Mouse (Mus musculus) adrenal gland, postnatal 14 days (tissue): ENCODE data around the gene Gpx7. TPM values are rescaled to one million over a fixed set of nuclear protein-coding genes. Genes with fewer than 3 reads are reported as not detected.

Experiments used
- DNase-seq: peaks from one replicate; pipeline ENCODE4 v3.0.0; 2021; ENCODE audit warnings: mixed read lengths
- long read RNA-seq, 2 experiments: library from polyadenylated mRNA; stranded (forward); transcript quantifications; one replicate each; pipeline ENCODE4 v2.0.0; 2021
- total RNA-seq: library from RNA; stranded (reverse); gene quantifications from 2 replicates; pipeline ENCODE4 v1.2.3, GENCODE M21; 2021

Gene Gpx7
- total RNA-seq = 13.6 and 13.9 TPM in 2 replicates
- long read RNA-seq, experiment 1, transcript Gpx7-201 (3 exons, 1,289 nt) = major isoform, 23 of 24 reads
- long read RNA-seq, experiment 1, partial matches to known transcripts = 0 of 24 reads
- long read RNA-seq, experiment 1, other reads (novel, unspliced or antisense) = 1 of 24 reads
- long read RNA-seq, experiment 2, transcript Gpx7-201 (3 exons, 1,289 nt) = major isoform, 27 of 30 reads
- long read RNA-seq, experiment 2, partial matches to known transcripts = 0 of 30 reads
- long read RNA-seq, experiment 2, other reads (novel, unspliced or antisense) = 3 of 30 reads

DNA sequence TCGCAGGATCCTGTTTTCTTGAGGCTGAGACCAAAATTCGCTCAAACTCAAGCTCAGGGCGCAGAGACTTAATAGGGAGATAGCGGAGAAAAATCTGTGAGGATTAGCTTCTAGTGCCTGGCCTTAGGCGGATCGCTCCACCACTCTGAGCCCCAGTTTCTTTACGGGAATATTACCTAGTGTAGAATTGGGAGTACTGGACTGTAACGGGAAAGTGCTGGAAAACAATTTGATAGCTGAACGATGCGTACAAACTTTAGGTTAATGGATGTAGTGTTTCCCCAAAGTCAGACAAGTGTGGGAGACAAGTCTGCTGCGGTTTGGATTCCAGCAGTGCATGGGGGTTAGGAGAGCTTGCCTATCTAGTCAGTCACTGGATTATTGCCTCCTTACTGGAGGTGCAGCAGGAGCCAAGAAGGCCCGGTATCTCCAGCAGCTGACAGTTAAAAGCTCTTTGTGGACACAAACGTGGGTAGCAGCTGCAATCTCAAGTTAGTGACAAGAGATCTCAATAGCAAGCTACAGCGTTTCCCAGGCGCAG lies at the start of gene Gpx7:
Gene Gpx7, minus strand, starts transcription at position 101 of the 541 bp plus-strand sequence.
- no peak for DNase-seq

DNA sequence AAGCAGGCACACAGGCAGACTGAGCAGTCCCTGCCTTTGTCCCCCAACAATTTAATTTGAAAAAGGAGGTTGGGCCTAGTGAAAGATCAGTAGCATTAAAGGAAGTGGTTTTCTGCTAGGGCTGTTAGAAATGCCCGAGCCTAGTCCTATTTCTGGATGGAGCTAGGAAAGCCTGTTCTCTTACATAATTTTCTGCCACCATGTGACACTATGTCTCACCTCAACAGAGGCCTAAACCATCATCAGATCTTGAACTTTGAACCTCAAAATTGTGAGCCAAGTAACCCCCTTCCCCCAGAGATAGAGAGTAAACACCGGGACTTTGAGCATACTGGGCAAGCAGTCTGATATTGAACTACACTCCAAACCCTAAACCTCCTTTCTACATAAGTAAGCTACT lies 49.3 kb upstream of the Gpx7 start:
- no peak for DNase-seq

DNA sequence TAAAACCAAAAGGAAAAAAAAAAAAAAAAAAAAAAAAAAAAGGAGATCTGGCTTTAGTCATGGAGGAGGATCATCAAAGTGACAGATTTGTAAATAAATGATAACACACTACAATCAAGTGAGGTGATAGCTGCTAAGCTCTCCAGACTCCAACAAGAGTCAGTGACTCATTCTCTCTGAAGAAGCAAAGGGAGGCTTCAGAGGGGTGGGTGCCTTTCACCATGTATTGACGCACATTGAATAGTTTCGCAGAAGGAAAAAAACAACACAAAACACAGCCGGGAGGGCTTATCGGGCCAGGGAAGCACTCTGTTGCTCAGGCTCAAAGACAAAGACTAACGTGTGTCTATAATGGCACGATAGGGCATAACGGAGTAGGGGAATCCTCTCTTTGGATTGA lies 41.3 kb upstream of the Gpx7 start:
- no peak for DNase-seq

DNA sequence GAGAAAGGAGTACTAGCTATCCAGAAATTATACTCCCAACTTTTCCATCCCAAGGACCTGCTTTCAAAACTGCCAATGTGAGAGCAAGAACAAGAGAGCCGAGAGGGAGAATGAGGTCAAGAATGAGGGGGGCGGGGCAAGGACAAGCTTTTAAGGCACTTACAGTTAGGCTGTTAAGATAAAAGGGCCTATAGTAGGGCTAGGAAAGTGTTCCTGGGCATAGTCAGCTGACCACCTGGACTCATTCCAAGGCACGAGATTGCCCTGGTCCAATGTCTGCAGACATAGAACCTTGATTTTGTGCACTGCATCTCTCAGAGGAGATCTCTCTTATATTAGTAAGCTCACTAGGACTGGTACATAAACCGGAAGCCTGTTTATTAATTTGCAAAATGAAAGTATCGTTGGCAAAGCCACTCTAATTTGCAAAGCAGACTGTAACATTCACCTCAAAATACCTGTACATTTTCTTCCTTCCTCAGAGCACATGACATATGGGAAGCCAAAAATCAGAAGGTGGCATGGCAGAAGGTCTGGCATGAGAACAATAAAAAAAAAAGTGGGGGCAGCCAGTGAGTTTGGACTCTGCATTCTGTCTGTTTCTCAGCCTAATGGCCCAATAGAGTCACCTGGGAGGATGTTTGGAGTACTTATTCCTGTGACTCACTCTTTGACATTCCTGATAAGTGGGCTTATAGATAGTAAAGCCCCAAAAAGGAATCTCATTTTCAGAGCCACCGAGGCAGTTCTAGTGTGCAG lies 31.5 kb upstream of the Gpx7 start:
- DNase-seq = peak; percentile 24

DNA sequence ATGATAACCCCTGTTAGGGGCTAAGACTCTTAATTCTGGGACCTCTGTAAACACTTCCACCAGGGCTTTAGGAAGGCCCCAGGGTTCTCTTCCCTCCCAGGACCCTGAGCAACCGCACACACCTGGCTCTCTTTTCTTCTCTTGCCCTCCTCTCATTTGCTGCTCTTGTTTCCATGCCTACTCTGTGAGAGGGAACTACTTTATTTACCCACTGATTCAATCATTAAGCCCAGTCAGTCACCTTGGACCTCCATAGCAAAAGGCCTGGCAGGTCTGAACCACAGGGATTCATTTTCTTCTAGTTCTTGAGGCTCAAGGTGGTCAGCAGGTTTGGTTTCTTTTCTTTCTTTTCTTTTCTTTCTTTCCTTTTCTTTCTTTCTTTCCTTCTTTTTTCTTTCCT lies 29.5 kb upstream of the Gpx7 start:
- no peak for DNase-seq

DNA sequence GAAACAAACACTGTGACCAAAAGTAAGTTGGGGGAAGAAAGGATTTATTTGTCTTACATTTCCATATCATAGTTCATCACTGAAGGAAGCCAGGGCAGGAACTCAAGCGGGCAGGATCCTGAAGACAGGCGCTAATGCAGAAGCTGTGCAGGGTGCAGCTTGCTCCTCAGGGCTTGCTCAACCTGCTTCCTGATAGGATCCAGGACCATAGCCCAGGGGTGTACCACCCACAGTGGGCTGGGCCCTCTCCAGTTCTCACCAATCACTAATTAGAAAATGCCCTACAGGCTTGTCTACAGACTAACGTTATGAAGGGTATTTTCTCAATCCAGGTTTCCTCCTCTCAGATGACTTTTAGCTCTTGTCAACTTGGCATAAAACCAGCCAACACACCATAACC lies 28.9 kb upstream of the Gpx7 start:
- DNase-seq = no peak

DNA sequence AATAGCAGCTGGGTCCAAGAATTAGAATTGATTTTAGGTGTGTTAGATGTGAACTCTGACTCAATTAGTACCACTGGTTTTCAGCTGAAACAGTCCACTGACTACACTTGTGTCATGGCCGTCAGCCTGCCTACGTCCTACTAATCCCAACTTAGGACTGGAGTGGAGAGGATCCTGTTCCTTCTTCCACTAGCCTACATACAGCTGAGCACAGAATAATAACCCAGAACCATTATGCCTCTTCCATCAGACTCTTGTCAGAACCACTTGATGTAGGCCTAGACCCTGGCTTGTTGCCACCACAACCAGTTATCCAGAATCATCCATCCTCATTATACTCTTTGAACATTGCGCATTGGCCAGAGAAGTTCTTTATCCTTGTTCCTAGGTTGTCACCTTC lies 28.0 kb upstream of the Gpx7 start:
- no peak for DNase-seq

DNA sequence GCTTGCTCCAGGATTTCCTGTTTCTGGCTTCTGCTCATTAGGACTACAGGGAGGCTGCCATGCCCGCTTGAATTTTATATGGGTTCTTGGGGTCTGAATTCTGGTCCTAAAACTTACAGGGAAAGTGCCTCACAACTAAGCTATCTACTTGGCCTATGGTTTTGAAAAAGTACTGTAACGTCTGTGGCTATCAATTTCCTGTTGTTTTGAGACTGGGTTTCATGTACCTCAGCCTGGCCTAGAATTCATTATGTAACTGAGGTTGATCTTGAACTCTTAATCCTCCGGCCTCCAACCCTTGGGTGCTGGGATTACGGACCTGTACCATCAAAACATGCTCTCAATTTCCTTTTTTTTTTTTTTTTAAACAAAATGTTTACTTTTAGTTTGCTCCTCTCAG lies 27.5 kb upstream of the Gpx7 start:
- no peak for DNase-seq

DNA sequence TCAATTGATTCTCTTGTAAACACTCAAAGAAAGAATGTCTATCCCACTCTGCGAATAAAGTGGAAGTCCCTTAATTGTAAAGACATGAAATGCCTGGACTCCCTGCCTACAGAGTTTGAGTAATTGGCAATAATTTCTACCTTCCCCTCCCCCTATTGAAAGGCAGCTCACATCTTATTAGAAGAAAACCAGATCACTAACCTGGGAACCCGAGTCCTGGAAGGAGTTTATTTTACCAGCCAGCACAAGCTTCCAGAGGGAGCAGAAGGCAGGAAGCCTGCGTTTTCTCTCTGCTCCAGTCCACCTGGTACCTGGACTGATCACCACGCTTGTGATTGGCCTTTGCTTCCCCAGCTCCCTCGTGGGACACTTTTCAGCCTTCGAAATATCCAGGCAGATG lies 26.6 kb upstream of the Gpx7 start:
- DNase-seq = no peak

DNA sequence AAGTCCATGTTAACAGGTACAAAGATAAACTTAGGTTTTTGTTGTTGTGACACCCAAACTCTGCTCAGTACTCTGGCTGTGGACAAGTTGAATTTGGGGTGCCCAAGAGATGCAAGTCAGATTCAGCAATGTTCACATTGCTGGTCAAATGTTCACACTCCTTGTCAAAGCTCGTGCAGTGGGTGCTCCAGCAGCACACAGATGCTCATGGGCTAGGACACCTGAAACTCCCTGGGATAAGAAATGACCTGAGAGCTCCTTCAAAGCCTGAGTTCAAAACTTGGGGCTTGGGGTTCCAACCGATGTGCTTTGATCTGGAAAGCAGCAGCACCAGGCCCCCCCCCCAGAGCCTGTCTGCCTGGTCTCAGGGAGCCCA lies 24.8 kb upstream of the Gpx7 start:
- DNase-seq = no peak

DNA sequence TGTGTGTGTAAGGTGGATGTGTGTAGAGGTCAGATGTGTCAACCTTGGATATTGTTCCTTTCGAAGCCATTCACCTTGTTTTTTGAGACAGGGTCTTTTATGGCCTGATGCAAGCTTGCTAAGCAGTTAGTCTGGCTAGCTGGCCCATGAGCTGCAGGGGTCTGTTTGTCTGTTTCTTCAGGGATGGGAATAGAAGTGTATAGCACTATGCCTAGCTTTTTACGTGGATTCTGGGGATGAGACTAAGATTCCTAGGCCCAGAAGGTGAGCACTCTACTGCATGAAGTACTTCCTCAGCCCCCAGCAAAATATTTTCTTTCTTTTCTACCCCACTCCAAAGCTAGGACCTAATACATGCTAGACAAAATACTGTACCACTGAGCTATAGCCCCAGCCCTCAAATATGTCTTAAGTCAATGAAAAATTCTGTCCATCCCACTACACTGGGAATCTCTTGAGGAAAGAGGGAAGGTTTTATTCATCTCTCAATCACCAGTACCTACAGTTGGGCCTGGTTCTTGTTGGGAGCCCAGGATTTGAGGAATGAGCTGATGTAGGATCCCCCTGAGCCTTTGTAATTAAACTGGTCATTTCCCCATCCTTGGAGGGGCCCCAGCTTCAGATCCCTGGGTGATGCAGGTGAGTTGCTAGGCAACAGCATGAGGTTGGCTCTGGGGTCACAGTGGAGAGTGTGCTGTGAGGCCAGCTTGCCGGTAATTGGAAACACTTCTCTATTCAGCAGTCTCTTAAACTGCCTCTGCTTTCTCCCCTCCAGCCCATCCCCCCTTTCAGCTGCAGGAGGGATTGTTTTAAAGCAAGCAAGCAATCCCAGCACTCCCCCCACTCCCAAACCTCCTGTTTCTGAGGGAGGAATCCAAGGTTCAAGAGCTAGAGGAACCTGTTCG lies 24.1 kb upstream of the Gpx7 start:
- DNase-seq = peak; percentile 9

DNA sequence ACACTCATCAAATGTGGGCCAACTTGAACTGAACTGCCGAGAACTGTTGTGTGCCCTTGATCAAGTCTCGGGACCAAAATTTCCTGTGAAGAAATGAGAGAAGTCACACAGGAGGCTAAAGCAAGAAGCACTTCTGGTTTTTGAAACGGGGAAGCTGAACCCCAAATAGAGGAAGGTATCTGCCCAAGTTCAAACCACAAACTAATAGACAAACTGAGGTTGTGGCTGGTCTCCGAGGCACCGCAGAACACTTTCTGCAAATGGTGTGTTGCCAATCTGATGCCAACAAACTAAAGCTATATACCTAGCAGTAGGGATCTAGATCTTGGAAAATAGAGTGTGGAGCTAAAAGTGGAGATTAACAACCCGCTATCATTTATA lies 21.6 kb upstream of the Gpx7 start:
- DNase-seq = no peak

DNA sequence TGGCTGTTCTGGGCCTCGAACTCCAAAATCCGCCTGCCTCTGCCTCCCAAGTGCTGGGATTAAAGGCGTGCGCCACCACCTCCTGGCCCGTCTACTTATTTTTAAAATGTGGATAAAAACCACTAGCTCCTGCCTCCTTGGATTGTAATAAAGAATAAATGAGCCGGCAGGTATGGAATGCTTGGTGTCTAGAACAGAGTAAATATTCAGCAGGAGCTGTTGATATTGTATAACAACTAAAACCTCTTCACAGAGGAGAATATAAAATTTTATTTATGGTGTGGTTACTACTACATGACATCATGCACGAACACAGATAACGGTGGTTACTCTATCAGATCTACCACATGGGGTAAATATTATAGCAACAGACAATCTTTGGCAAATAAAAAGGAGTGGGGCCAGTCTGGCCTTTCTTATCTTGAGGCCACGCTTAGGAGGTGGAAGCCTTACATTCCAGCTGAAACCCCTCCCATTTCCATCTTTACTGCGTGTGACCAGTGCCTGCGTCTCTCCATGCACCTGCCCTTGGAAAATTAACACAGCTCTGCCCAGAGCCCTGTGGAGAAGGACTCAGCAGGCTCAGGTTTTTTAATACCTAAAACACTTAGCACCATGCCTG lies 21.1 kb upstream of the Gpx7 start:
- DNase-seq = no peak

DNA sequence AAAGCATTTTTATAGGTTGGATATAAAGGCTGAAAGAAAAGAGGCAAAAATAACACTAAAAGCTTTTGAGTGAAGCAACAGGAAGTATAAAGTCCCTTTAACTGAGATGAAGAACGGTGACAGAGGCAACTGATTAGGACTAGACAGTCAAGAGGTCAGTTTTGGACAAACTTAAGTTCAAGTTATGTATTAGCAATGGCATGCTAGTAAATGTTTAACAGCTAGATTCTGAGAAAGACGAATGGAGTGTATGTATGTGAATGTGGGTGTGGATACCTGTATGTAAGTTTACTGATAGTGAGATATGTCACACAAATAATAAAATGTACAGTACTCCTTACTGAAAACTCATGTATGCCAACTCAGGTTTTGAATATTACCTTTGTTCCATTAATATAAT lies 17.8 kb upstream of the Gpx7 start:
- DNase-seq = no peak

DNA sequence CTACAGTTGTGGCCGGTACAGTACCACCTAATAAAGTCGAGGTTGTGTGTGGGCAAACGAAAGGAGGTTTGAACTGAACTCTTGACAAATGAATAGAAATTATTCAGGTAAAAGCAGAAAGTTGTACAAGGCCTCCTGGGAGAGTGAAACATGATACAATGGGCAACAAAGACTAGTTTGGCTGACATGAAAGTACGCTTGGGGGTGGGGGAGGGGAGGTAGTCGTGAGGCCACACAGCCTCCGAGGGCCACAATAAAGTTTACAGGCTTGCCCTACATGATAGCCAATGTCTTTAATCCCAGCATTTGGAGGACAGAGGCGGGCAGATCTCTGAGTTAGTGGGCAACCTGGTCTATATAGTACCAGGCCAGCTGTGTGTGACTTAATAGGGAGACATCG lies 860 bp upstream of the Gpx7 start:
- no peak for DNase-seq

DNA sequence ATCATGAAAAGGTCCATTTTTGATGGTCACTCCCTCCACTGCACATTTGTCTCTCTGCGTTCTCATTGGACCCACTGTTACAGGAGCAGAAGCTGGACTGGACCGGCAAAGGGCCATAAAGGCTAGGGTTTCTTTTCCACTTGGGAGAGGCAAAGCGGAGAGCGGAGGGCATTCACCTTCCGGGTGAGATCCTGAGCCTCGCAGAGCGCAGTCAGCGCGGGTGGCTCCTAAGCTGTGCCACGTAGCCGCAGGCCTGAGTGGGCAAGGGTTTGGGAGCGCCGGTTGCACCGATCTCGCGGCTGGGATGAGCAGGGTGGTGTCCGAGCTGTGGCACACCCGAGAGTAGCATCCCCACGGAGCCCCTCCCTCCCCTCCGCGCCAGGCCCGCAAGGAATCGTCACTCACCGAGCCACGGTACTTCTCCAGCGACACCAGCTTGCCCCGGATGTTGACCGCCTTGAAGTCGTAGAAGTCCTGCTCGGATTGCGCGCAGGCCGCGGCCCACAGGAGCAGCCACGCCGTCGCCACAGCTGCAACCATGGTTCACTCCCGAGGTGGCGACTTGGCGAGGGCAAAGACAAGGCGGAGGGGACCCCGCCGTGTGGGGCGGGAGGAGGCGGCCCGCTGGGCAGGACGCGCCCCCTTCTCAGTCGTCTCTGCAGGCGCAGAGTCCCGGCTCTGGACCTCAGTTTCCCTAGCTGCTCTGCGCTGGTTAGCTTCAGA lies 462 bp downstream of the Gpx7 start:
- peak; percentile 85 for DNase-seq

DNA sequence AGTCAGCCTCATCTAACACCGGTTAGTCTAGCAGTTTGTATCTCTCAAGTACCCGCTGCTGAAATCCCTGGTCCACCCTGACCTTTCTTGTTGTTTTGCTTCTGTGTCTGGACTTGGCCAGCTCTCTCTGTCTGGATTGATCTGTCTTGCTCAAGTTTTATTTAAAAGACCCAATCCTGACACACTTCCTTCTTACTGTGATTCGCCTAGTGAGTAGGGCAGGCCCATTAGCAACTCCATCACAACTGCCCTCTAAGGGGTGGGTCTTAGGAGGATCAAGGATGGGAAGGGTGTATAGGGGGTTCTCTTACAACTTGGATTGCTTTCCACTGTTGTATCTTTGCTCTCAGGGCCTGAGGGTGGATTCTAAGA lies 1.0 kb downstream of the Gpx7 start:
- DNase-seq = peak; percentile 42

DNA sequence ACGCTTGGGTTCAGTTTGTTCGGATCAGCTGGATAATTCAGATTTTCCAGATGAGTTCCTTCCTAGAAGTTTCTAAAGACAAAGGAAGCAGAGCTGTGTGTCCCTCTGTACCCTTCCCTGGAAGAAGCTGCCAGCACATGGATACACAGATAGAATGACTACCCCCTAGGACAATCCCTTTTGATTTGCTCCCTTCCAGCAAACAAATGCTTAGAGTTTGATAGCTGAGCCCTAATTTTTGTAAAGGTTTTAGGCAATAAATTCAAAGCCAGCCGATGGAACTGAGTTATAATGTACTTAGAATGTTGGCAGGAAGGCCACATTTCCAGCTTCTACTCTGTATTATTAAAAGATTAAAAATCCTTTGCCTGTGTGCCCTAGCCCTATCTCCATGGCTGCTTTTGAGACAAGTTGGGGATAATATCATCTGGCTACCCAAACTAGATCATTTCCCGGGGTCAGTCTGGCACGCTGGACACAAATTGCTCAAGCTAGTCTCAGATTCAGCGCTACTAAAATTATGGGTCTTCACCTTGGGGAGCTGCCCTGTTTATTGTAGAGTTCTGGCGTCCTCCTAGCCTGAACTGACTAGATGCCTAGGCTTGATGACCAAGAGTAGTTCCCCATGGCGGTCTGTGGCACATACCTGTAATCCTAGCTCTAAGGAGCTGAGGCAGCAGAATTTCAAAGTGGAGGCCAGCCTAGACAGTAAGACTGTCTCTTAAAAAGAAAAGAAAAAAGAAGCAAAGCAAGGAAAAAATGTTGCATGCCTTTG lies 2.7 kb downstream of the Gpx7 start:
- DNase-seq = no peak

DNA sequence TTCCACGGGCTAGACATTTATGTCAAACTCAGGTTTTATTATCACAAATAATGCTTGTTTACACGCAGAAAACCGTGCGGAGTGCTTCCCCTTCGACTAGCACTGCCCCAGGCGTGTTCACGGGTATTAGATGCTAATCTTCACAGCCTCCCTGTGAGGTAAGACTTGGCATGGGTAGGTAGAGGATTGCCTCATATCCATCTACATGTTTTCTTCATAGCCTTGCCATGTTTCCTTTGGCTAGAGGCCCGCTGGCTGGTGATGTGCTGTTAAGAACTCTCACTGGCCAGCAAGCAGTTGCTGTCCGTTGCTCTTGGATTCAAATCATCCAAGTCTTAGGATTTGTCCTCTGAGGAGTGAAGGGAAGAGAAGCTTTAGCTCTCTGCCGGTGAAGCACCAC lies 6.4 kb downstream of the Gpx7 start:
- DNase-seq = peak; percentile 51

DNA sequence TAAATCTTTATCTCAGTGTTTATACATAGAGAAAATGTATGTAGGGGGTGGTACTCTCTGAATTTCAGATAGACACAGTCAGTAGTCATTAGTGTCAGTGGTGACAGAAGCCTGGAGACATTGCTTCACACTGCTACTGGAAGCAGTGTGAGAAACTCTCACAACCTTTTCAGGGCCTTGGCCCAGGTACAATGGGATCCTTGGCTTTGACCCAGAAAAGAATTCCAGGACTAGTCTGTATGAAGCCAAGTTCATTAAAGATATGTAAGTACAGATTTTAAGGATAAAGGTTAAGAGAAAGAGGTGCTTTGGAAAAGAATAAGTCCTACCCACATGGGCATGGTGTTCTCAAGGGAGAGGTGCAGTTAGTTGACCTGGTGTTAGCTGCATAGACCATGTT lies 12.5 kb downstream of the Gpx7 start:
- DNase-seq = no peak

DNA sequence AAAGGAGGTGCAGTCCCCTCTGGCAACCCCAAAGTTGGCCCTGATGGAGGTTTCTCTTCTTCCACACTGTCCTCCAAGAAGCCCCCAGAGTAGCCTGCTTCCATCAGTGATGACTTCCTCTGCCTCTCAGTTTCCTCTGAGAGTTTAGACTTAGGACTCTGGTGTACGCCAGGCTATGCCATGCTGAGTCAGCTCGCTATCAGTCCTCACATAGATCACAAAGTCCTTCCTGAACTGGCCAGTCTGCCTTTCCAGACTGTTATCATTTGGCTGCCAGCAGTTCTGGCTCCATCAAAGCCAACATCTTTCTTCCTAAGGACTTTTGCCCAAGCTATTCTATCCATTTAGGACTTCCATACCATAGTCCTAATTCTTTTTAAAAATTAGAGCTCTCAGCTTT lies 14.2 kb downstream of the Gpx7 start:
- no peak for DNase-seq
